Mouse (Mus musculus) forebrain, postnatal 0 days (tissue): Measurements from ENCODE around the gene Pkd2l1. TPM values are rescaled to one million over a fixed set of nuclear protein-coding genes. Genes with fewer than 3 reads are reported as not detected.
"Not testable (repeated sequence)": the region's sequence is repeated elsewhere in the genome, so short reads cannot be mapped to it uniquely, and the experiment has no call there.

Experiments
- ATAC-seq: fragments of 200-750 bp; cut with Nextera tagmentation; 2 replicates; pipeline ENCODE4 v1.8.0; 2017; ENCODE audit warnings: mild to moderate bottlenecking, moderate library complexity
- DNase-seq: peaks from one replicate; pipeline ENCODE4 v3.0.0-alpha.2; 2015
- H3K27ac ChIP-seq: fragments of 300-500 bp; sonication (generic); 2 replicates; pipeline ENCODE4 v1.5.1; 2014; ENCODE audit warnings: low read depth, mild to moderate bottlenecking, antibody characterized with exemption, low read length, moderate library complexity, mixed read lengths
- H3K27me3 ChIP-seq: fragments of 300-500 bp; sonication (generic); 2 replicates; pipeline ENCODE4 v1.6.1; 2014; ENCODE audit warnings: mild to moderate bottlenecking, low read length, mixed read lengths; ENCODE audit not compliant: insufficient read depth
- H3K36me3 ChIP-seq: fragments of 300-500 bp; sonication (generic); 2 replicates; pipeline ENCODE4 v1.6.1; 2014; ENCODE audit warnings: mild to moderate bottlenecking, moderate library complexity; ENCODE audit not compliant: insufficient read depth
- H3K4me1 ChIP-seq: fragments of 300-500 bp; sonication (generic); 2 replicates; pipeline ENCODE4 v1.6.1; 2014; ENCODE audit warnings: antibody characterized with exemption; ENCODE audit not compliant: insufficient read depth
- H3K4me2 ChIP-seq: fragments of 300-500 bp; sonication (generic); 2 replicates; pipeline ENCODE4 v1.6.1; 2014; ENCODE audit warnings: low read depth, mild to moderate bottlenecking, moderate library complexity
- H3K4me3 ChIP-seq: fragments of 300-500 bp; sonication (generic); 2 replicates; pipeline ENCODE4 v1.5.1; 2014; ENCODE audit warnings: low read depth, low read length, mixed read lengths
- H3K9ac ChIP-seq: fragments of 300-500 bp; sonication (generic); 2 replicates; pipeline ENCODE4 v1.6.1; 2014; ENCODE audit warnings: mild to moderate bottlenecking
- H3K9me3 ChIP-seq: fragments of 300-500 bp; sonication (generic); 2 replicates; pipeline ENCODE4 v1.6.1; 2016; ENCODE audit warnings: low read length
- CTCF ChIP-seq: sonication (generic); IDR thresholded peaks from 2 replicates; pipeline ENCODE4 v1.5.1; 2016; ENCODE audit warnings: antibody characterized with exemption, control low read depth, low read depth
- whole genome bisulfite sequencing: fragments of 180-500 bp; shearing (Covaris S2); extraction: QIAGEN DNeasy Blood & Tissue Kit; methylation state at CpG from one replicate; pipeline ENCODE4 v1.1.7; 2014; 5-methylcytosine and 5-hydroxymethylcytosine counted together
- polyA plus RNA-seq: library from polyadenylated mRNA; unstranded; fragments of >200 nt; fragmentation: Nextera tagmentation; extraction: Ambion mirVana; gene quantifications from 2 replicates; pipeline ENCODE4 v1.2.1, GENCODE M21; 2015
- total RNA-seq: library from RNA; depleted of rRNA; stranded (reverse); fragments of >200 nt; gene quantifications from 2 replicates; pipeline ENCODE4 v1.2.3, GENCODE M21; 2014

The Pkd2l1 gene
- total and polyA plus RNA-seq, 2 experiments from 2014 or later = 0.06 to 0.14 TPM

DNA sequence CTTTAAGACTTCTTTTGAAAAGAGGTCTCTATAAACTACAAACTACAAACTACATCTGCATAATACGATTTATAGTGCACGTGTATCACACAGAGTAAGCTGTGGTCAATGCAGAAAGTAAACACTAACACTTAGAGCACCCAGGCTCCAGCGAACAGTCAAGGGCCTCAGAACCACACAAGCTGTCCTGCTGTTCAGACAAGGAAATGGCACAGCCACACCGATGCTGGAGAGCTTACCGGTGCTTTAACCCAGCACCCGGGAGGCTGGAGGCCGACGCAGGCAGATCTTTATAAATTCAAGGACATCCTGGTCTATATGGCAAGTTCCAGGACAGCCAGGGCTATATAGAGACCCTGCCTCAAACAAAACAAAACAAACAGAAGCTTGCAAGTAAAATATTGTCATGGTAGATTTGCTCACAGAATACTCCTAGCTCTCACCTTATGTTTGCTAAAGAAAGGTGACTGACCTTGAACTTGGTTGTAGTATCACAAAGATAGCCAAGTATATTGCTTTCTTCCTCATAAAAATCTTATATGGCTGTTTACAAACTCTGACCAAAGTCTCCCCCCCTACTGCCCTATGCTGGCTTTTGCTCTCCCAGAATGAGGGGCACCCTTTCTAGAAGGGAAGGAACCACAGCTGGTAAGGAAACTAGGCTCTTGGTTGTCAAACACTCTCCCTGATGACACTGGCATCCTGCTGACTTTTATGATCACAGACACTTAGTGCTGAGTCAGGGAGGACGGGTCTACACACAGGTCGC lies 64.3 kb downstream of the Pkd2l1 start:
- ATAC-seq (no peak), DNase-seq (no peak)
- Histone ChIP-seq H3K9me3 (no peaks in the 10 kb centered on the region), H3K4me1 (no peaks in the 10 kb centered on the region), H3K27ac (no peak overlapping the region), H3K27me3 (no peaks in the 10 kb centered on the region), H3K4me3 (no peak overlapping the region), H3K4me2 (no peak overlapping the region), H3K9ac (no peak overlapping the region), H3K36me3 (peaks cover 66% of the 10 kb centered on the region)
- no peak for TF ChIP-seq CTCF
- 95% methylated on average over 10 of the region's 10 CpGs for WGBS

DNA sequence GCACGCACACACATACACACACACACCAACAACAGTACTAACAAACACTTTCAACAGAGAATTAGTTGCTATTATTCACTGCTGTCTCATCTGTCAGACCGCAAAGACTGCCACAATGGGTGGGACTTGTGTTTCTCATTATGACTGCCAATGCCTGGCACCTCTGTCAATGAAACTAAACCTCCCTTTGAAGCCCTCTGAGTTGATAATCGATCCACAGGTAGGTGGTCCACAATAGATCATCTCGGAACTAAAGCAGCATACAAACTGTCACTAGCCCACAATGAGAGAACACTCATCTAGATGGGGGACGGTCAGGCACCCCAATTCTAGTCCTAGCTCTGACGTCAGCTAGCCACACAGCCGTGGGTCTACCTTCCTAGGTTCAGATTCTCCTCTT lies 71.1 kb downstream of the Pkd2l1 start:
- no peak for TF ChIP-seq CTCF
- H3K9me3 ChIP-seq = no peaks in the 10 kb centered on the region
- H3K27ac ChIP-seq = no peak overlapping the region
- no peaks in the 10 kb centered on the region for H3K4me1 ChIP-seq
- H3K4me3 ChIP-seq = no peak overlapping the region
- DNase-seq (no peak), ATAC-seq (no peak)
- no peak overlapping the region for H3K9ac ChIP-seq
- H3K36me3 ChIP-seq = peaks cover 85% of the 10 kb centered on the region
- H3K27me3 ChIP-seq = no peaks in the 10 kb centered on the region
- H3K4me2 ChIP-seq = no peak overlapping the region
- WGBS = 93% methylated on average over 7 of the region's 7 CpGs

DNA sequence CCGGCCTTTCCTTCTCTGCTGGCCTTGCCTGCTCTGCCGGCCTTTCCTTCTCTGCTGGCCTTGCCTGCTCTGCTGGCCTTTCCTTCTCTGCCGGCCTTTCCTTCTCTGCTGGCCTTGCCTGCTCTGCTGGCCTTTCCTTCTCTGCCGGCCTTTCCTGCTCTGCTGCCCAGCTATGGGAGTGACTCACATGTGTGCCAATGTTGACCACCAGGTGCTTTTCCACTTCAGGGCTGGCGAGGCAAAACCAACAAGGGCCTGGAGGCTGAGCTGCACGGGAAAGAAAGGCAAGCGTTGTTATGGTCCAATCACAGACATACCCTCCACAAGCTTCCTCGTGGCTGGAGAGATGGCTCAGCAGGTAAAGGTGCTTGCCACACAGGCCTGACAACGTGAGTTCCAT lies 71.6 kb downstream of the Pkd2l1 start:
- not testable (repeated sequence) for H3K27ac ChIP-seq, H3K9me3 ChIP-seq, H3K9ac ChIP-seq, H3K4me1 ChIP-seq, DNase-seq, ATAC-seq, H3K27me3 ChIP-seq, H3K4me2 ChIP-seq, H3K4me3 ChIP-seq
- WGBS = 94% methylated on average over 7 of the region's 9 CpGs
- peaks cover 88% of the 10 kb centered on the region for H3K36me3 ChIP-seq

DNA sequence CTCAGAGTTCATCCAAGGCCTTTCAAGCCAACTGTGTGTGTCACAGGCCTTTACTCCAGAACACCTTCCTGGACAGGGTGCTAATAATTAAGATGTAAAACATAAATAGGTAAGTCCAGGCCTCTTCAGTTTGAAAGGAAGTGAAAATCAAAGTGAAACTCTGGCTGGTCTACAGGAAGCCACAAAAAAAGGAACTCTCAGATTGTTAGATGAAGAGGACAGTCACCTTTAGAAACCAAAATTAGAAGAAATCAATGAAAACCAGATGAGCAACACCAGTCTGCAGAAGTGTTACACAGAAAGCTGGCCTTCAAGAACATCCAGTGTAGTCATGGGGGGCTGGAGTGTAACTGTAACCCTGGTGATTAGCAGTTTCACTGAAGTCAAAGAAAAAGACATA lies 74.4 kb downstream of the Pkd2l1 start:
- Histone ChIP-seq H3K36me3 (peaks cover 85% of the 10 kb centered on the region), H3K4me2 (no peak overlapping the region), H3K9me3 (no peaks in the 10 kb centered on the region), H3K4me1 (no peaks in the 10 kb centered on the region), H3K27ac (no peak overlapping the region), H3K27me3 (no peaks in the 10 kb centered on the region), H3K9ac (no peak overlapping the region), H3K4me3 (no peak overlapping the region)
- no peak for TF ChIP-seq CTCF
- DNase-seq = no peak
- ATAC-seq = no peak

DNA sequence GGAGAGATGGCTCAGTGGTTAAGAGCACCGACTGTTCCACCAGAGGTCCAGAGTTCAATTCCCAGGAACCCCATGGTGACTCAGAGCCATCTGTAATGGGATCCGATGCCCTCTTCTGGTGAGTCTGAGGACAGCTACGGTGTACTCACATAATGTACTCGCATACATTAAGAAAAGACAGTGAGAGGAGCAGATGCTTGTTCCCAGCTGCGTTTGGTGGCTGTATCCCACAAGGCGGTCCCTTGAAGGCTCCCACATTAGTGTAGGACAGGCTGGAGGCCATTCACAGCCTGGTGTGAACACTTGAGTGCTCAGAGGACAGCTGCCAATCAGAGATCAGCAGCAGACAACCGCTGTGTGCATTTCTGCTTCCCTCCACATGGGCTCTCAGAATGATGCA lies 80.5 kb downstream of the Pkd2l1 start:
- no peak for ATAC-seq
- Histone ChIP-seq H3K9me3 (no peaks in the 10 kb centered on the region), H3K9ac (no peak overlapping the region), H3K4me2 (no peak overlapping the region), H3K4me1 (0 out of 2 replicates have a peak, but pooled peaks cover 5% of the 10 kb centered on the region), H3K36me3 (peaks cover 57% of the 10 kb centered on the region), H3K4me3 (no peak overlapping the region), H3K27me3 (no peaks in the 10 kb centered on the region), H3K27ac (no peak overlapping the region)
- peak; percentile 34 for DNase-seq
- WGBS = 56% methylated on average over 7 of the region's 7 CpGs
- peak; percentile 54 for TF ChIP-seq CTCF

DNA sequence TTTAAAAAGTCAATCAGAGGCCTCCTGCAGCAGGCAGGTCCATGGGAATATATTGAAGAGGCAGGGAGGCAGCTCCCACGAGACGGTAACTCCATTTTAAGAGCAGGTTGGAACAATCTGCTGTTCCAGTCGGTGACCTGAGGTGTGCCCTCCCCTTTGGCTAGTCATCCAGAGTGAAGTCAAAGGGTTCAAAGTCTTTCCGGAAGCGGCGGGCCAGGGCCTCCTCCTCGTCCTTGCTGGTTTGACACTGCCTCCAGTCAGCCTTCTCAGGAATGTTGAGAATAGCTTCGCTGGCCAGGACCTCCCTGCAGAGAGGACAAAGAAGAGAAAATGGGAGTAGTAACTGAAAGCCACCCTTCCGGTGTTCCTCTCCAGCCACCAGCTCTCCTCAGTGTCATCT lies 81.9 kb downstream of the Pkd2l1 start:
- TF ChIP-seq CTCF = no peak
- WGBS = 94% methylated on average over 9 of the region's 9 CpGs
- no peak for ATAC-seq

DNA sequence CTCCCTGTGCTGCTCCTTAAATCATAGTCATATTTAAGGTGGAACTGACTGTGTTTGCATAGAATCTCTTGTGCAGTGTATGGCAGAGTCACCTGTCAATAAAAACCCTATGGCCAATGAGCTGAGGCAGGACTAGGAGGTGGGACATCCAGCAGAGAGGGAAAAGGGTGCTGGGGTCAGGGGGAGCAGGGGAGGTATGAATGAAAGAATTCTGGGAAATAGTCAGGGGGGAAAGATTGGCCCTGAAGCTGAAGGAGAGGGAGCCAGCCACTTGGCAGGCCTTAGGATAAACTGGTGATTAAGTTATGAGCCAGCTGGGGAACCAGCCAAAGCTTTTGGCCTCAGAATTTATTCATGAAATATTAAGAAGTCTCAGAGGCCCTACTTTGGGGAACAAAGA lies 83.2 kb downstream of the Pkd2l1 start:
- no peak overlapping the region for H3K4me3 ChIP-seq

More for the DNA sequence above, 81.9 kb downstream of the Pkd2l1 start:
- DNase-seq = no peak
- Histone ChIP-seq H3K4me3 (no peak overlapping the region), H3K36me3 (peaks cover 46% of the 10 kb centered on the region), H3K9me3 (no peaks in the 10 kb centered on the region), H3K9ac (no peak overlapping the region), H3K27me3 (no peaks in the 10 kb centered on the region), H3K4me1 (peaks cover 13% of the 10 kb centered on the region), H3K27ac (no peak overlapping the region), H3K4me2 (no peak overlapping the region)

More for the DNA sequence above, 83.2 kb downstream of the Pkd2l1 start:
- no peak for ATAC-seq
- Histone ChIP-seq H3K4me1 (peaks cover 13% of the 10 kb centered on the region), H3K27ac (no peak overlapping the region), H3K4me2 (no peak overlapping the region), H3K27me3 (no peaks in the 10 kb centered on the region), H3K9ac (no peak overlapping the region), H3K36me3 (peaks cover 37% of the 10 kb centered on the region), H3K9me3 (no peaks in the 10 kb centered on the region)
- DNase-seq = no peak
- TF ChIP-seq CTCF = no peak
